Mouse (Mus musculus) heart, adult 2 months (tissue): ENCODE measurements at regions not wholly inside any gene's neighbourhood (a gene's known extent, or its start where the extent isn't known, plus 50 kb on each side); places are given as distances from the start of the nearest gene placed in this dataset.

ENCODE experiments used
- DNase-seq, 2 experiments: peaks; one replicate each; pipeline ENCODE4 v3.0.0; 2021
- H3K27ac ChIP-seq: fragments of 200-600 bp; 2 replicates; pipeline ENCODE4 v1.8.1; 2022
- H3K27me3 ChIP-seq: fragments of 200-500 bp; 2 replicates; pipeline ENCODE4 v1.6.1; 2012; ENCODE audit warnings: mild to moderate bottlenecking, low read length, inconsistent platforms, mixed read lengths; ENCODE audit not compliant: control insufficient read depth, insufficient read depth
- H3K36me3 ChIP-seq: fragments of 200-500 bp; 2 replicates; pipeline ENCODE4 v1.6.1; 2012; ENCODE audit warnings: low read length, inconsistent platforms; ENCODE audit not compliant: control insufficient read depth, insufficient read depth
- H3K4me1 ChIP-seq: fragments of 200-500 bp; 2 replicates; pipeline ENCODE4 v1.6.1; 2011; ENCODE audit warnings: low read length; ENCODE audit not compliant: control insufficient read depth, insufficient read depth
- H3K4me3 ChIP-seq: fragments of 200-600 bp; 2 replicates; pipeline ENCODE4 v1.8.1; 2022
- H3K79me2 ChIP-seq: fragments of 200-500 bp; replicated peaks from 2 replicates; pipeline ENCODE4 v1.6.1; 2012; ENCODE audit warnings: mild to moderate bottlenecking, inconsistent platforms, low read length, moderate library complexity, mixed read lengths; ENCODE audit not compliant: control insufficient read depth, insufficient read depth
- H3K9ac ChIP-seq: fragments of 200-500 bp; 2 replicates; pipeline ENCODE4 v1.6.1; 2012; ENCODE audit warnings: low read depth, mild to moderate bottlenecking, control low read depth, inconsistent platforms, low read length, mixed read lengths
- CTCF ChIP-seq: fragments of 200-600 bp; IDR thresholded peaks from 2 replicates; pipeline ENCODE4 v1.8.1; 2022; ENCODE audit warnings: antibody characterized with exemption, mild to moderate bottlenecking, moderate library complexity
- EP300 ChIP-seq: fragments of 200-500 bp; IDR thresholded peaks from 2 replicates; pipeline ENCODE4 v1.6.1; 2011; ENCODE audit warnings: low read depth, low read length, control low read depth; ENCODE audit not compliant: insufficient read depth
- POLR2A ChIP-seq: fragments of 200-500 bp; IDR thresholded peaks from 2 replicates; pipeline ENCODE4 v1.6.1; 2011; ENCODE audit warnings: mild to moderate bottlenecking, low read depth, low read length, control low read depth; ENCODE audit not compliant: insufficient read depth
- WGBS: fragments of 180-500 bp; shearing (Covaris S2); methylation state at CpG from one replicate; pipeline ENCODE4 v1.1.7; 2018; 5-methylcytosine and 5-hydroxymethylcytosine counted together
- intact Hi-C: fragments of 180-260 bp; cut with DNase I; formaldehyde crosslinking; loops from one replicate; pipeline ENCODE4 v1.15.1; 2025

GRCm38 (mm10) chr1:121798502-121798901 lies 230.7 kb upstream of the Ddx18 start:
- WGBS: 79% methylated on average over 12 of the region's 12 CpGs
- Histone ChIP-seq H3K9ac (no peak overlapping the region), H3K27me3 (no peaks in the 10 kb centered on the region), H3K79me2 (no peaks in the 10 kb centered on the region; the same call in 1 of the 2 replicates), H3K36me3 (no peaks in the 10 kb centered on the region), H3K4me1 (no peaks in the 10 kb centered on the region), H3K4me3 (no peak overlapping the region), H3K27ac (no peak overlapping the region)
- no peak for TF ChIP-seq CTCF
- no peak for TF ChIP-seq POLR2A
- TF ChIP-seq EP300: no peak
- DNase-seq: no peak
- intact Hi-C loops: no loop called here

DNA sequence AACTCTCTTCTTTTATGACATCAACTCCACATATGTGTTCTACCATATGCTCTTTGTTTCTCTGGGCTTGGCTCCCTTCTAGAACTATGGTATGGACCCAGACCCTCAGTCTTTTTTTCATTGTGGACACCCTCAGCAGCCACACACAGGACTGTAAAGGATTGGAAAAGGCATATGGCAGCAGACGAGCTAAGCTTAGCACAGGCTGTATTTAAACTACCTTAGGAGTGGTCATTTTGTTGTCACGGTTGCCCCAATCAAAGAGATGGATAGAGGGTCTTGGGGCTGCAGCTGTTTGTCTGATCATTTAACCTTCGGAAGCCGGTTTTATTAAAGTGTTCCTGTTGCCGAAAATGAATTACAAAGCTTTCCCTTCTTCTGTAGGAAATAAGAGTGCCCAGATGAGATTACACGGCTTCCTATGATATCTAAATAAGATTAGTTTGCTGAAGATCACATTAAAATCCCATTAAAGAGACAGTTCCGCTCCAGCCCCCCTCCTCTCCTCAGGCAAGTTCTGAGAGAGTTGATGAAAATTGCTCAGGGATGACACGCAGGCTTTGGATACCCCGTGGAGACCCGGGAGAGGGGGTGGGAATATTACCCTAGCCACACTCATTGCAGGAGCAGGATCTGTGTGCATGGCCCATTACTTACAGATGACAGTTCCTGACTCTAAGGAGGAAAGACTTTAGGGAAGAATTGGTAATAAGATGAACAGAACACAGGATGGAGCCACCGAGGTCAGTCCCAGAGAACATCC lies 227.4 kb upstream of the Ddx18 start:
- Histone ChIP-seq H3K9ac (no peak overlapping the region), H3K27ac (no peak overlapping the region), H3K4me1 (no peaks in the 10 kb centered on the region), H3K36me3 (no peaks in the 10 kb centered on the region), H3K79me2 (no peaks in the 10 kb centered on the region), H3K27me3 (no peaks in the 10 kb centered on the region), H3K4me3 (no peak overlapping the region)
- no peak for TF ChIP-seq EP300
- TF ChIP-seq CTCF: no peak
- no peak for TF ChIP-seq POLR2A
- no peak for DNase-seq
- WGBS: 77% methylated on average over 11 of the region's 11 CpGs
- intact Hi-C loops: no loop called here

DNA sequence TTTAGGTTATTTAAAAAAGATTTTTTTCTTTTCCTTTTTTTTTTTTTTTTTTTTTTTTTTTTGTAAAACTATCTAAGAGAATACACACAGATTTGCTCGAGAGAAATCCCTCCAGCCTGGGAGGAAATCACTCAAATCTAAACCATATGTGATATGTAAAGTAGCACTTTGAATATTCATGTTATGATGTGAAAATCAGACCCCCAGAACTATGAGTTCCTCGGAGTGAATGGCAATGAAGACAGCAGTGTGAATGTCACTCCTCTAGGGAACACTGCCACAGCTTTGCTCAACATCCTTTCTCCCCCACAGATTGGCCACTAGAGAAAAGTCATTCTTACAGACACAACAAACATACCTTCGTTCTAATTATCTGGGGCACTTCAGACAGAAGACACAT lies 217.8 kb upstream of the Ddx18 start:
- WGBS: 36% methylated on average over 3 of the region's 3 CpGs
- no peaks in the 10 kb centered on the region for H3K79me2 ChIP-seq
- no peak overlapping the region for H3K9ac ChIP-seq

DNA sequence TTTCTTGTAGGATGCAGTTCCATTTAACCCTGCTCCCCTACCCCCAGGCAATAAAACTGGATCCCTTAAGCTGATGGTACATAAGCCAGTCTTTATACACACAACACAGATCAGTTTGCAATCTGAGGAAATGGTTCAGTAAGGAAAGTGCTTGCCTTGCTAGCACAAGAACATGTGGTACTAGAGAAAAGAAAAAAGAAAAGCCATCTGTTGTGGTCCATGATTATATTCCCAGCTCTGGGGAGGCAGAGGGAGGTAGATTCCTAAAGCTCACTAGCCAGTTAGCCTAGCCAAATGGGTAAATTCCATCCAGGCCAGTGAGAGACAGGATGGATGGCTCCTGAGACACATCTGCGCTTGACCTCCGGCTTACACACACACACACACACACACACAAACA lies 206.2 kb upstream of the Ddx18 start:
- 97% methylated on average over 2 of the region's 2 CpGs for WGBS
- Histone ChIP-seq H3K36me3 (no peaks in the 10 kb centered on the region), H3K27me3 (no peaks in the 10 kb centered on the region), H3K4me3 (no peak overlapping the region), H3K9ac (no peak overlapping the region), H3K4me1 (no peaks in the 10 kb centered on the region), H3K27ac (no peak overlapping the region), H3K79me2 (no peaks in the 10 kb centered on the region)
- no peak for TF ChIP-seq EP300
- no peak for TF ChIP-seq CTCF
- no peak for TF ChIP-seq POLR2A
- DNase-seq: no peak
- intact Hi-C loops: no loop called here

More for the DNA sequence above, 217.8 kb upstream of the Ddx18 start:
- no peaks in the 10 kb centered on the region for H3K27me3 ChIP-seq
- no peak overlapping the region for H3K27ac ChIP-seq
- intact Hi-C loops: no loop called here
- DNase-seq: no peak
- no peaks in the 10 kb centered on the region for H3K4me1 ChIP-seq
- TF ChIP-seq CTCF: no peak
- no peak for TF ChIP-seq EP300
- no peak for TF ChIP-seq POLR2A
- no peaks in the 10 kb centered on the region for H3K36me3 ChIP-seq
- H3K4me3 ChIP-seq: no peak overlapping the region

GRCm38 (mm10) chr1:121771444-121771843 lies 203.7 kb upstream of the Ddx18 start:
- TF ChIP-seq EP300: no peak
- no peak for TF ChIP-seq CTCF
- TF ChIP-seq POLR2A: no peak
- H3K27ac ChIP-seq: no peak overlapping the region
- no peak for DNase-seq
- no peaks in the 10 kb centered on the region for H3K36me3 ChIP-seq
- no peaks in the 10 kb centered on the region for H3K79me2 ChIP-seq
- no peaks in the 10 kb centered on the region for H3K27me3 ChIP-seq
- no peak overlapping the region for H3K9ac ChIP-seq
- WGBS: 65% methylated on average over 1 of the region's 1 CpGs
- no peaks in the 10 kb centered on the region for H3K4me1 ChIP-seq
- intact Hi-C loops: no loop called here
- H3K4me3 ChIP-seq: no peak overlapping the region

DNA sequence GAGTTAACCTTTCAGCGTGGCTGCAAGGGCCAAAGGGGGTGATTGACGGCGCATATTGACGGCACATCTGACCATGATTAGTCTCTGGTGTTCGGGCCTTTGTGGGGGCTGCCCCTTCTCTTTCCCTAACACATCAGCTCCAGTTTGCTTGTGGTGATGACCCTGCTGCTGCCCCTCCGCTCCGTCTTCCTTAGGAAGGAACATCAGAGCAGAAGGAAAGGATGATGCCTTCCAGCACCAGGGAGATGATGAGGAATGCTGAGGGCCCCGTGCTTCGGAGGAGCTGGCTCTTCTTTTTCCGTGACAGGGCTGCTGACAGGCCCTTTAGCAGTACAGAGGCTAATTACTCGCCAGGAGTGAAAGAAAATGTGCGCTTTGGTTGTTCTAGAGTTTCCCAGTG lies 203.1 kb upstream of the Ddx18 start:
- H3K4me1 ChIP-seq: no peaks in the 10 kb centered on the region
- TF ChIP-seq POLR2A: no peak
- no peak for TF ChIP-seq EP300
- TF ChIP-seq CTCF: no peak
- no peak overlapping the region for H3K4me3 ChIP-seq
- H3K27ac ChIP-seq: no peak overlapping the region
- H3K79me2 ChIP-seq: no peaks in the 10 kb centered on the region
- no peak overlapping the region for H3K9ac ChIP-seq
- H3K27me3 ChIP-seq: no peaks in the 10 kb centered on the region
- intact Hi-C loops: no loop called here
- H3K36me3 ChIP-seq: no peaks in the 10 kb centered on the region
- WGBS: 56% methylated on average over 12 of the region's 12 CpGs
- DNase-seq: no peak
